9 mouse cellular contexts compared by ENCODE assay signal in the genomic region with DNA sequence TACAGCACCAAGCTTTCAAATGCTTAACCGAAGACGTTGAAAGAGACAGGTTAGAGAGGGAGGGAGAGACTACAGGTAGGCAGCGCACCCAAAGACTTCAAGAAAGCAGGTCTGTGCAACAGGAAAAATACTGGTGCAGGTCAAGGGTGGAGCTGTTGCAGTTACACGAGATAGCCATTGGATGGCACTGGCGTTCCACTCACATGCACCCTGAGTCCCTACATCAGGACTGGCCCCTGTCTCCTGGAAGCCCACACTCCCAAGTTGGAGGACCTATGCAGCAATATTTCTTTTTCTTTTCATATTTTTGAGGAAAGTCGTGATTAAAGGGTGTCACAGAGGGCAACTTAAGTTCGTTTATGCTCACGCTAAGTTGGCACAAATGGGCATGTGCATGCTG.
DNase-seq lines count a peak whose midpoint lies in the region; ATAC-seq and TF ChIP-seq lines count a peak whose summit lies in the region.
"Had no signal": no experiment of that assay in that cellular context is flagged by ENCODE, and none has a peak within 500 bp of the region (broad histone marks: within the 10 kb centered on the region; RNA-seq: fewer than 3 reads in every experiment).

No protein-coding gene starts in this region.

- intact Hi-C loops in heart, postnatal 25 days (cut with DNase I), result loop anchor here (1.0 to 5.0 kb wide), 2 partner anchors 448 to 726 kb away; no protein-coding TSS in a partner anchor

- peak; percentile 93; the same call in 1 of the 2 replicates for TF ChIP-seq CTCF in testis, adult 2 months (IDR thresholded peaks at IDR 0.05; ENCODE audit: control insufficient read depth, insufficient read depth, insufficient replicate concordance, low read depth, low read length)

- TF ChIP-seq POLR2A in testis, adult 2 months (IDR thresholded peaks at IDR 0.05; ENCODE audit: control insufficient read depth, low read depth, low read length), result no peak

- peak; percentile 77 for DNase-seq in heart, embryonic 10.5 days (ENCODE audit: low spot score)
- no peak for DNase-seq in heart, postnatal 25 days (ENCODE audit: low spot score)
- peak; percentile 14 for DNase-seq in adrenal gland, adult 8-10 months
- DNase-seq in embryo, embryonic 11.5 days (ENCODE audit: low read depth, low spot score), result peak; percentile 44
- DNase-seq in left cerebral cortex, adult 11 months (ENCODE audit: low spot score), result peak; percentile 68

- 0 out of 2 replicates have a peak, but pooled peaks have one; percentile 39 for ATAC-seq in hindbrain, embryonic 13.5 days (ENCODE audit: low FRiP score)
- ATAC-seq in midbrain, embryonic 15.5 days (replicated peaks), result peak; percentile 75; the same call in 1 of the 2 replicates

- no peaks in the 10 kb centered on the region for H3K9me3 ChIP-seq in heart, embryonic 10.5 days
- no peaks in the 10 kb centered on the region for H3K9me3 ChIP-seq in hindbrain, embryonic 13.5 days
- H3K9me3 ChIP-seq in midbrain, embryonic 15.5 days, result no peaks in the 10 kb centered on the region
- H3K9me3 ChIP-seq: liver, embryonic 15.5 days had no signal

- no peaks in the 10 kb centered on the region for H3K27me3 ChIP-seq in heart, embryonic 10.5 days (ENCODE audit: insufficient read depth, poor library complexity, severe bottlenecking)
- H3K27me3 ChIP-seq in hindbrain, embryonic 13.5 days, result no peaks in the 10 kb centered on the region
- no peaks in the 10 kb centered on the region for H3K27me3 ChIP-seq in midbrain, embryonic 15.5 days (replicated peaks)
- H3K27me3 ChIP-seq in testis, adult 2 months (ENCODE audit: control insufficient read depth, insufficient read depth, low read length), result no peaks in the 10 kb centered on the region
- H3K27me3 ChIP-seq: liver, embryonic 15.5 days had no signal

- no peak overlapping the region for H3K27ac ChIP-seq in heart, embryonic 10.5 days
- H3K27ac ChIP-seq in hindbrain, embryonic 13.5 days, result no peak overlapping the region
- no peak overlapping the region for H3K27ac ChIP-seq in midbrain, embryonic 15.5 days
- no peak overlapping the region for H3K27ac ChIP-seq in testis, adult 2 months (ENCODE audit: control insufficient read depth, insufficient read depth, low read depth, low read length)
- H3K27ac ChIP-seq: liver, embryonic 15.5 days had no signal

- H3K4me2 ChIP-seq in hindbrain, embryonic 13.5 days, result no peak overlapping the region
- H3K4me2 ChIP-seq in midbrain, embryonic 15.5 days, result no peak overlapping the region
- H3K4me2 ChIP-seq: liver, embryonic 15.5 days had no signal

- 20% methylated on average over 8 of the region's 8 CpGs for WGBS in heart, embryonic 10.5 days
- WGBS in hindbrain, embryonic 13.5 days, result 23% methylated on average over 8 of the region's 8 CpGs
- 16% methylated on average over 8 of the region's 8 CpGs for WGBS in midbrain, embryonic 15.5 days

- H3K4me3 ChIP-seq in heart, embryonic 10.5 days, result no peak overlapping the region
- H3K4me3 ChIP-seq in hindbrain, embryonic 13.5 days, result no peak overlapping the region
- no peak overlapping the region for H3K4me3 ChIP-seq in midbrain, embryonic 15.5 days
- H3K4me3 ChIP-seq in testis, adult 2 months (ENCODE audit: control insufficient read depth, low read depth, low read length), result no peak overlapping the region
- H3K4me3 ChIP-seq: liver, embryonic 15.5 days had no signal

- no peaks in the 10 kb centered on the region for H3K36me3 ChIP-seq in heart, embryonic 10.5 days
- H3K36me3 ChIP-seq in hindbrain, embryonic 13.5 days, result no peaks in the 10 kb centered on the region
- no peaks in the 10 kb centered on the region for H3K36me3 ChIP-seq in midbrain, embryonic 15.5 days (replicated peaks)
- H3K36me3 ChIP-seq in testis, adult 2 months (ENCODE audit: control insufficient read depth, insufficient read depth, low read length), result no peaks in the 10 kb centered on the region
- H3K36me3 ChIP-seq: liver, embryonic 15.5 days had no signal

- no peak overlapping the region for H3K9ac ChIP-seq in hindbrain, embryonic 13.5 days
- H3K9ac ChIP-seq in midbrain, embryonic 15.5 days, result no peak overlapping the region
- H3K9ac ChIP-seq: liver, embryonic 15.5 days had no signal

- H3K4me1 ChIP-seq in heart, embryonic 10.5 days, result no peaks in the 10 kb centered on the region
- no peaks in the 10 kb centered on the region for H3K4me1 ChIP-seq in hindbrain, embryonic 13.5 days (replicated peaks)
- no peaks in the 10 kb centered on the region for H3K4me1 ChIP-seq in midbrain, embryonic 15.5 days
- H3K4me1 ChIP-seq in testis, adult 2 months (ENCODE audit: control insufficient read depth, insufficient read depth, low read length), result no peaks in the 10 kb centered on the region
- H3K4me1 ChIP-seq: liver, embryonic 15.5 days had no signal
